Mouse (Mus musculus) ES-Bruce4 (cell line): ENCODE results near the gene Yjefn3. TPM values are rescaled to one million over a fixed set of nuclear protein-coding genes. Genes with fewer than 3 reads are reported as not detected.

ENCODE experiments used
- H3K27ac ChIP-seq: 2 replicates; pipeline ENCODE4 v1.5.1; 2012; ENCODE audit warnings: low read length, inconsistent platforms; ENCODE audit not compliant: insufficient read depth
- H3K27me3 ChIP-seq: 2 replicates; pipeline ENCODE4 v1.6.1; 2012; ENCODE audit warnings: mild to moderate bottlenecking, low read length, inconsistent platforms; ENCODE audit not compliant: control insufficient read depth, poor library complexity, insufficient read depth, severe bottlenecking
- H3K36me3 ChIP-seq: 2 replicates; pipeline ENCODE4 v1.6.1; 2012; ENCODE audit warnings: inconsistent platforms, mild to moderate bottlenecking, low read length, moderate library complexity; ENCODE audit not compliant: control insufficient read depth, poor library complexity, insufficient read depth, severe bottlenecking
- H3K4me1 ChIP-seq: one replicate; pipeline ENCODE4 v1.8.1; 2011; ENCODE audit warnings: low read length; ENCODE audit not compliant: control insufficient read depth, insufficient read depth
- H3K4me3 ChIP-seq: 2 replicates; pipeline ENCODE4 v1.5.1; 2011; ENCODE audit warnings: low read depth, mild to moderate bottlenecking, low read length
- H3K9ac ChIP-seq: 2 replicates; pipeline ENCODE4 v1.6.1; 2012; ENCODE audit warnings: low read depth, mild to moderate bottlenecking, inconsistent platforms; ENCODE audit not compliant: poor library complexity, severe bottlenecking
- H3K9me3 ChIP-seq: replicated peaks from 2 replicates; pipeline ENCODE4 v1.6.1; 2012; ENCODE audit warnings: mild to moderate bottlenecking, low read length, inconsistent platforms; ENCODE audit not compliant: control insufficient read depth, poor library complexity, insufficient read depth, severe bottlenecking
- CTCF ChIP-seq: IDR thresholded peaks from one replicate; pipeline ENCODE4 v1.8.1; 2011; ENCODE audit warnings: low read depth, low read length
- EP300 ChIP-seq: IDR thresholded peaks from 2 replicates; pipeline ENCODE4 v1.6.1; 2011; ENCODE audit warnings: low read depth, low read length; ENCODE audit not compliant: insufficient read depth
- POLR2A ChIP-seq: IDR thresholded peaks from one replicate; pipeline ENCODE4 v1.8.1; 2011; ENCODE audit warnings: low read length; ENCODE audit not compliant: insufficient read depth
- polyA plus RNA-seq: library from polyadenylated mRNA; stranded (reverse); fragments of >200 nt; gene quantifications from 2 replicates; pipeline ENCODE4 v1.2.4, GENCODE M21; 2011; ENCODE audit warnings: low read depth; ENCODE audit not compliant: missing spikeins, insufficient read depth, insufficient read length

The Yjefn3 gene
- polyA plus RNA-seq, 1 experiment = 3.4 TPM

DNA sequence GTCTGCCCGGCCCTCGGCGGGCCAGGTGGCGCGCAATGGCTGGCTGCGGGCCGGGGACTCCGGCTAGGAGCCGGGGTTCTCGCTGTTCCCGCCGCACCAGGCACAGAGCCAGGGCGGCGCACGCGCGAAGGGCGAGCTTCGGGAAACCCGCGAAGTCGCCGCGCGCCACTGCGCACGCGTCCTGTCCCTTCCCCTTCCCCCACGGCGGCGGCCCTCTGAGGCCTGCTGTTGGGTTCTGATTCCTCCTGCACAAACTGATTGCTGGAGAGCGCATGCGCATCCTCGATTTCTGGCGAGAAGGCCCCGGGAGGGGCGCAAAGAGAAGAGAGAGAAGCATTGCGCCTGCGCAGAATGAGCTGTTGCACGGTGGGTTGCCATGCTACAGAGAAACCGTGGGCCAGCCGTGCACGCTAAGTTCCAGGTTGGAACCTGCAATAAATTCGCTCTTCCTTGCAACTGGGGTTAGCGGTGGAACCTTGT is 591 bp upstream of the Yjefn3 start:
- H3K4me3 ChIP-seq = peak overlapping the region; percentile 62
- TF ChIP-seq EP300 = peak; percentile 16; the same call in 1 of the 2 replicates
- TF ChIP-seq CTCF = no peak
- peak; percentile 35 for TF ChIP-seq POLR2A

DNA sequence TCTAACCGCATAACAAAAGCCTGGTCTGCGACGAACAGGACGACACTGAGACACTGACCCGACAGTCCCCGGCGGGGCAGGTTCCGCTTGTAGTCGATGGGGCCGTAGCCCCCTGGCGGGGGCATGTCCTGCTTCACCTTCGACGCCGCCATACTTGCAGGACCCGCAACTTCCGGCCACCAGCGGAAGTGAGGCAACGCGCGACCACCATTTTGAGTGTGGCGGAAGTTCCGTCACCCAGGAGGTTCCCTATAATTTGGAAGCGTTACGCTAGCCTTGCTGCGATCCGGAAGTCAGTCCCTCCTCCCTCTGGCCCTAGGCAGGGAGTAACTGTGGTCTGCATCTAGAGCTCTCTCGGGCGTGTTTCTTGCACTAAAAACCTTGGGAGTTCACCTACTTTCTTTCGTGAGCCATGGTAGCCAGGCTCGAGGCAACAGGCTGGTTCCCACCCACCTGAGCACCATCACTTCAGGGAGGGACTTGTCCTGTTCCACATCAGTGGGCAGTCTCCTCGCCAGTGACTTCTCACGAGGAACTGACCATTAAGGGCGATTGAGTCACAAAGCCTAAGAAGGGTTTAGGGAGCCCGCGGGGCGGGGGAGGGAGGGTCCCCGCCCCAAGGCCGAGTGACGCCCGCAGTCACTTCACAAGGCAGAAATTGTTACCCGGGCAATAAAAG is 889 bp downstream of the Yjefn3 start:
- 0 out of 2 replicates have a peak, but pooled peaks cover 2% of the 10 kb centered on the region for H3K36me3 ChIP-seq
- peak overlapping the region; percentile 79 for H3K9ac ChIP-seq
- TF ChIP-seq POLR2A (peak; percentile 48), EP300 (peak; percentile 78; the same call in 1 of the 2 replicates), CTCF (no peak)
- peak overlapping the region; percentile 78 for H3K4me3 ChIP-seq
- peak overlapping the region; percentile 81 for H3K27ac ChIP-seq
- no peaks in the 10 kb centered on the region for H3K9me3 ChIP-seq
- no peaks in the 10 kb centered on the region for H3K27me3 ChIP-seq
- H3K4me1 ChIP-seq = no peaks in the 10 kb centered on the region

More for the DNA sequence above, 591 bp upstream of the Yjefn3 start:
- Histone ChIP-seq H3K27ac (peak overlapping the region; percentile 81), H3K9me3 (no peaks in the 10 kb centered on the region), H3K27me3 (no peaks in the 10 kb centered on the region), H3K36me3 (no peaks in the 10 kb centered on the region), H3K4me1 (no peaks in the 10 kb centered on the region), H3K9ac (peak overlapping the region; percentile 79)

DNA sequence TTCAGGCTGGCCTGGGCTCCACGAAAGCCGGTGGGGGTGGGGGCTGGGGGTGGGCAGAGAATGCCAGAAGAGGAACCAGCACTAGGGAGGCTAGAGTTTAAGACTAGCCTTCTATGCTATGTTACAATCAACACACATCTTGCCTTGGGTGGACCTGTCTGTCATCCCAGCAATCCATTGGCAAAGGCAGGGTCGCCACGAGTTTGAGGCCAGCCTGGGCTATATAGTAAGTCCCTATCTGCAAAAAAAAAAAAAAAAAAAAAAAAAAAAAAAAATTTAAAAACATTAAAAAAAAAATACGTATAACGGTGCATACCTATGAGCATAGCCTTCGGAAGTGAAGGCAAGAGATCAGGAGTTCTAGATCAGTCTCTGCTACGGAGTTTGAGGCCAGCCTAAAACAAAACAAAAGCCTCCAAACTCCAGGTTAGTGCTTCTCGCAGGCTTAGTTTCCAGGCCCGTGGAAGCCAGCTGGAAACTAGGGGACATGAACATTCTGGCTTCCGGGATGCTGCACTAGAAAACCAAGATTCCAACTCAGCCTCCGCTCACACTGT is 1.5 kb downstream of the Yjefn3 start:
- H3K36me3 ChIP-seq = 0 out of 2 replicates have a peak, but pooled peaks cover 7% of the 10 kb centered on the region
- no peaks in the 10 kb centered on the region for H3K4me1 ChIP-seq
- no peaks in the 10 kb centered on the region for H3K27me3 ChIP-seq
- peak overlapping the region; percentile 62 for H3K27ac ChIP-seq
- H3K4me3 ChIP-seq = peak overlapping the region; percentile 78
- TF ChIP-seq POLR2A (no peak), CTCF (no peak), EP300 (no peak)
- H3K9me3 ChIP-seq = no peaks in the 10 kb centered on the region
- H3K9ac ChIP-seq = peak overlapping the region; percentile 79

DNA sequence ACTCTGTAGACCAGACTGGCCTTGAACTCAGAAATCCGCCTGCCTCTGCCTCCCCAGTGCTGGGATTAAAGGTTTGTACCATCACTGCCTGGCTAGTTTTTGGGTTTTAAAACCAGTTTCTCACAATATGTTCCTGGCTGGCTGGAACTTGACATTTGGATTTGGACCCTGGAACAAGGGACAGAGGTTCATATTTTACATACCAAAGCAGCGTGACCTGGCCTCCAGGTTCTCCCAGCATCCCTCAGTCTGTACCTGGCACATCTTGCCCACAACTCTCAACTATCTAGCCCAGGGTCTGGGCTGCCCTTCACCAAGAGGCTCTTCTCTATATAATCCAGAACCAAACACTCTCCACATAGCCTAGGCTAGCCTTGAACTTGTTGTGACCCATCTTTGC is 2.6 kb downstream of the Yjefn3 start:
- TF ChIP-seq CTCF (no peak), POLR2A (no peak), EP300 (no peak)
- 0 out of 2 replicates have a peak, but pooled peaks cover 7% of the 10 kb centered on the region for H3K36me3 ChIP-seq
- H3K4me3 ChIP-seq = no peak overlapping the region
- peaks cover 1% of the 10 kb centered on the region for H3K4me1 ChIP-seq
- H3K9ac ChIP-seq = 0 out of 2 replicates have a peak overlapping the region, but pooled peaks have one; percentile 79
- no peak overlapping the region for H3K27ac ChIP-seq
- H3K27me3 ChIP-seq = no peaks in the 10 kb centered on the region
- H3K9me3 ChIP-seq = no peaks in the 10 kb centered on the region

DNA sequence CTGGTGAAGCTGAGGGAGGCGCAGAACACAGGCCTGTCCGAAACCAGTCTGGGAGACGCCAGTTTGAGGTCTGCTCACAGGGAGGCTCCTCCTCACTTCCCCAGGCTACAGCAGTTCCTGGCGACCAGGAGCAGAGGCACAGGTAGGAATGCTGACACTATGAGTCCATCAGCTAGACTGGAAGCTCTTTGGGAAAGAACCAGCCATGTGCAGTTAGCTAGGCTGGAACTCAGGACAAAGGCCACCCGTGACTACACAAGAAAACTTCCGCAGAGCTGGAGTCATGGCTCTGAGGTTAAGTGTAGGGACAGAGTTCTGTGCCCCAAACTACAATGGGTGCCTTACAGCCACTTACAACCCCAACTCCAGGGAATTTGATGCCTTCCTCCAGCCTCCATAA is 4.7 kb downstream of the Yjefn3 start:
- H3K27ac ChIP-seq = no peak overlapping the region
- H3K9ac ChIP-seq = no peak overlapping the region
- peaks cover 6% of the 10 kb centered on the region for H3K4me1 ChIP-seq

More for the DNA sequence above, 4.7 kb downstream of the Yjefn3 start:
- Histone ChIP-seq H3K9me3 (no peaks in the 10 kb centered on the region), H3K4me3 (no peak overlapping the region), H3K36me3 (0 out of 2 replicates have a peak, but pooled peaks cover 7% of the 10 kb centered on the region), H3K27me3 (no peaks in the 10 kb centered on the region)
- no peak for TF ChIP-seq POLR2A
- TF ChIP-seq EP300 = no peak
- no peak for TF ChIP-seq CTCF
